Mouse (Mus musculus): Measurements from ENCODE around the gene Npc1l1. TPM values are rescaled to one million over a fixed set of nuclear protein-coding genes. Genes with fewer than 3 reads are reported as not detected.

The Npc1l1 gene
- polyA plus RNA-seq, 1 experiment from 2014 or later = 0.11 TPM

- H3K36me3 ChIP-seq (ENCODE audit: insufficient read depth, low read length) = no peaks in the 10 kb centered on the region
- no peaks in the 10 kb centered on the region for H3K9me3 ChIP-seq (replicated peaks; ENCODE audit: low read length)
- no peak for TF ChIP-seq CTCF (IDR thresholded peaks at IDR 0.05; ENCODE audit: low read depth)
- peaks cover 10% of the 10 kb centered on the region for H3K4me1 ChIP-seq (replicated peaks; ENCODE audit: insufficient read depth, low read length)
- whole genome bisulfite sequencing = 1% methylated on average over 35 of the region's 35 CpGs
- H3K9ac ChIP-seq (ENCODE audit: low read depth, low read length) = peak within 1 kb of the TSS; percentile 78
- H3K27ac ChIP-seq = peak within 1 kb of the TSS; percentile 97
- ATAC-seq (replicated peaks; ENCODE audit: low FRiP score, low read depth) (peak; percentile 6; the same call in 1 of the 2 replicates), DNase-seq (ENCODE audit: low spot score) (no peak)
- peak within 1 kb of the TSS; percentile 62 for H3K4me3 ChIP-seq (replicated peaks; ENCODE audit: low read depth, low read length)
- H3K27me3 ChIP-seq (ENCODE audit: insufficient read depth, low read length) = no peaks in the 10 kb centered on the region
- peak within 1 kb of the TSS; percentile 90 for H3K4me2 ChIP-seq (ENCODE audit: low read length)
Measured at GRCm38 (mm10) chr11:6199410-6200086, 30.4 kb downstream of the Npc1l1 start, which contains the start of gene A730071L15Rik. Gene A730071L15Rik (plus strand): TSS chr11:6200029.

GRCm38 (mm10) chr11:6198449-6198848 lies 31.5 kb downstream of the Npc1l1 start:
- Histone ChIP-seq H3K4me2 (ENCODE audit: low read length) (peak overlapping the region; percentile 90), H3K9ac (ENCODE audit: low read depth, low read length) (no peak overlapping the region), H3K4me3 (replicated peaks; ENCODE audit: low read depth, low read length) (0 out of 2 replicates have a peak overlapping the region, but pooled peaks have one; percentile 62), H3K27me3 (ENCODE audit: insufficient read depth, low read length) (no peaks in the 10 kb centered on the region), H3K9me3 (replicated peaks; ENCODE audit: low read length) (no peaks in the 10 kb centered on the region), H3K4me1 (replicated peaks; ENCODE audit: insufficient read depth, low read length) (peaks cover 10% of the 10 kb centered on the region), H3K27ac (no peak overlapping the region), H3K36me3 (ENCODE audit: insufficient read depth, low read length) (no peaks in the 10 kb centered on the region)
- ATAC-seq (replicated peaks; ENCODE audit: low FRiP score, low read depth) (no peak), DNase-seq (ENCODE audit: low spot score) (no peak)
- TF ChIP-seq CTCF (IDR thresholded peaks at IDR 0.05; ENCODE audit: low read depth) = no peak
- WGBS = 89% methylated on average over 4 of the region's 4 CpGs

GRCm38 (mm10) chr11:6196780-6197179 lies 33.2 kb downstream of the Npc1l1 start:
- H3K9ac ChIP-seq (ENCODE audit: low read depth, low read length) = no peak overlapping the region
- WGBS = 92% methylated on average over 8 of the region's 8 CpGs
- no peak for ATAC-seq (replicated peaks; ENCODE audit: low FRiP score, low read depth)
- no peak for DNase-seq (ENCODE audit: low spot score)
- no peaks in the 10 kb centered on the region for H3K9me3 ChIP-seq (replicated peaks; ENCODE audit: low read length)
- no peak overlapping the region for H3K27ac ChIP-seq
- peaks cover 10% of the 10 kb centered on the region for H3K4me1 ChIP-seq (replicated peaks; ENCODE audit: insufficient read depth, low read length)
- no peak overlapping the region for H3K4me2 ChIP-seq (ENCODE audit: low read length)
- H3K27me3 ChIP-seq (ENCODE audit: insufficient read depth, low read length) = no peaks in the 10 kb centered on the region
- TF ChIP-seq CTCF (IDR thresholded peaks at IDR 0.05; ENCODE audit: low read depth) = no peak
- no peak overlapping the region for H3K4me3 ChIP-seq (replicated peaks; ENCODE audit: low read depth, low read length)
- H3K36me3 ChIP-seq (ENCODE audit: insufficient read depth, low read length) = peaks cover 5% of the 10 kb centered on the region; the same call in 1 of the 2 replicates

- no peaks in the 10 kb centered on the region for H3K9me3 ChIP-seq (replicated peaks; ENCODE audit: low read length)
Measured at GRCm38 (mm10) chr11:6187878-6188277, 42.1 kb downstream of the Npc1l1 start.

GRCm38 (mm10) chr11:6187399-6187798 lies 42.5 kb downstream of the Npc1l1 start:
- Histone ChIP-seq H3K9ac (ENCODE audit: low read depth, low read length) (no peak overlapping the region), H3K4me2 (ENCODE audit: low read length) (no peak overlapping the region), H3K4me3 (replicated peaks; ENCODE audit: low read depth, low read length) (no peak overlapping the region), H3K27ac (no peak overlapping the region), H3K27me3 (ENCODE audit: insufficient read depth, low read length) (no peaks in the 10 kb centered on the region), H3K4me1 (replicated peaks; ENCODE audit: insufficient read depth, low read length) (peaks cover 9% of the 10 kb centered on the region; the same call in 1 of the 2 replicates), H3K9me3 (replicated peaks; ENCODE audit: low read length) (no peaks in the 10 kb centered on the region), H3K36me3 (ENCODE audit: insufficient read depth, low read length) (no peaks in the 10 kb centered on the region)
- TF ChIP-seq CTCF (IDR thresholded peaks at IDR 0.05; ENCODE audit: low read depth) = no peak
- DNase-seq (ENCODE audit: low spot score) = no peak
- 76% methylated on average over 3 of the region's 3 CpGs for WGBS
- ATAC-seq (replicated peaks; ENCODE audit: low FRiP score, low read depth) = no peak

More at GRCm38 (mm10) chr11:6187878-6188277, 42.1 kb downstream of the Npc1l1 start:
- ATAC-seq (replicated peaks; ENCODE audit: low FRiP score, low read depth) (no peak; the same call in 1 of the 2 replicates), DNase-seq (ENCODE audit: low spot score) (peak; percentile 93)
- peaks cover 9% of the 10 kb centered on the region; the same call in 1 of the 2 replicates for H3K4me1 ChIP-seq (replicated peaks; ENCODE audit: insufficient read depth, low read length)
- no peak overlapping the region for H3K27ac ChIP-seq
- peak; percentile 98 for TF ChIP-seq CTCF (IDR thresholded peaks at IDR 0.05; ENCODE audit: low read depth)
- no peak overlapping the region for H3K4me3 ChIP-seq (replicated peaks; ENCODE audit: low read depth, low read length)
- H3K36me3 ChIP-seq (ENCODE audit: insufficient read depth, low read length) = peaks cover 2% of the 10 kb centered on the region; the same call in 1 of the 2 replicates
- H3K4me2 ChIP-seq (ENCODE audit: low read length) = no peak overlapping the region
- H3K27me3 ChIP-seq (ENCODE audit: insufficient read depth, low read length) = no peaks in the 10 kb centered on the region
- no peak overlapping the region for H3K9ac ChIP-seq (ENCODE audit: low read depth, low read length)
- WGBS = 5% methylated on average over 2 of the region's 2 CpGs

GRCm38 (mm10) chr11:6184202-6184935 lies 45.6 kb downstream of the Npc1l1 start:
- ATAC-seq (replicated peaks; ENCODE audit: low FRiP score, low read depth) (no peak), DNase-seq (ENCODE audit: low spot score) (no peak)
- no peak overlapping the region for H3K4me2 ChIP-seq (ENCODE audit: low read length)
- peaks cover 10% of the 10 kb centered on the region; the same call in 1 of the 2 replicates for H3K4me1 ChIP-seq (replicated peaks; ENCODE audit: insufficient read depth, low read length)
- H3K4me3 ChIP-seq (replicated peaks; ENCODE audit: low read depth, low read length) = no peak overlapping the region
- H3K9me3 ChIP-seq (replicated peaks; ENCODE audit: low read length) = no peaks in the 10 kb centered on the region
- no peak overlapping the region for H3K27ac ChIP-seq
- no peak overlapping the region for H3K9ac ChIP-seq (ENCODE audit: low read depth, low read length)
- no peaks in the 10 kb centered on the region for H3K36me3 ChIP-seq (ENCODE audit: insufficient read depth, low read length)
- 40% methylated on average over 11 of the region's 11 CpGs for WGBS
- no peaks in the 10 kb centered on the region for H3K27me3 ChIP-seq (ENCODE audit: insufficient read depth, low read length)
- TF ChIP-seq CTCF (IDR thresholded peaks at IDR 0.05; ENCODE audit: low read depth) = no peak
